Mouse (Mus musculus): ENCODE measurements around the gene Fbxl8.

GRCm38 (mm10) chr8:105282239-105282638 is 17.8 kb downstream of the Fbxl8 start:
- TF ChIP-seq CTCF (IDR thresholded peaks at IDR 0.05; ENCODE audit: control insufficient read depth, insufficient read depth, insufficient replicate concordance, low read depth, low read length) (no peak), POLR2A (IDR thresholded peaks at IDR 0.05; ENCODE audit: control insufficient read depth, low read depth, low read length) (no peak)

All from testis, adult 2 months (tissue).